Mouse (Mus musculus) forebrain, embryonic 11.5 days (tissue): ENCODE measurements around the gene Sspn. TPM values are rescaled to one million over a fixed set of nuclear protein-coding genes. Genes with fewer than 3 reads are reported as not detected.

Experiments used
- ATAC-seq: fragments of 200-750 bp; cut with Nextera tagmentation; replicated peaks from 2 replicates; pipeline ENCODE4 v1.8.0; 2017; ENCODE audit warnings: moderate TSS enrichment; ENCODE audit not compliant: low FRiP score
- DNase-seq: peaks from one replicate; pipeline ENCODE4 v3.0.0-alpha.2; 2017; ENCODE audit warnings: low spot score
- H3K27ac ChIP-seq: fragments of 300-500 bp; sonication (generic); 2 replicates; pipeline ENCODE4 v1.5.1; 2014; ENCODE audit warnings: low read depth, low read length
- H3K27me3 ChIP-seq: fragments of 300-500 bp; sonication (generic); 2 replicates; pipeline ENCODE4 v1.6.1; 2014; ENCODE audit warnings: mild to moderate bottlenecking, low read length, mixed read lengths; ENCODE audit not compliant: control insufficient read depth, insufficient read depth
- H3K36me3 ChIP-seq: fragments of 300-500 bp; sonication (generic); 2 replicates; pipeline ENCODE4 v1.6.1; 2014; ENCODE audit warnings: mild to moderate bottlenecking, low read length, moderate library complexity, mixed read lengths; ENCODE audit not compliant: control insufficient read depth, insufficient read depth
- H3K4me1 ChIP-seq: fragments of 300-500 bp; sonication (generic); replicated peaks from 2 replicates; pipeline ENCODE4 v1.6.1; 2014; ENCODE audit warnings: low read length, mixed read lengths; ENCODE audit not compliant: control insufficient read depth, insufficient read depth
- H3K4me2 ChIP-seq: fragments of 300-500 bp; sonication (generic); 2 replicates; pipeline ENCODE4 v1.6.1; 2014; ENCODE audit warnings: low read depth, mild to moderate bottlenecking, low read length, moderate library complexity, mixed read lengths; ENCODE audit not compliant: severe bottlenecking
- H3K4me3 ChIP-seq: fragments of 300-500 bp; sonication (generic); 2 replicates; pipeline ENCODE4 v1.5.1; 2014; ENCODE audit warnings: low read depth, low read length
- H3K9ac ChIP-seq: fragments of 300-500 bp; sonication (generic); 2 replicates; pipeline ENCODE4 v1.6.1; 2014; ENCODE audit warnings: low read length
- H3K9me3 ChIP-seq: fragments of 300-500 bp; sonication (generic); 2 replicates; pipeline ENCODE4 v1.6.1; 2016; ENCODE audit warnings: low read length, mixed read lengths; ENCODE audit not compliant: control insufficient read depth
- WGBS: fragments of 180-500 bp; shearing (Covaris S2); extraction: QIAGEN DNeasy Blood & Tissue Kit; methylation state at CpG from one replicate; pipeline ENCODE4 v1.1.7; 2014; 5-methylcytosine and 5-hydroxymethylcytosine counted together
- polyA plus RNA-seq: library from polyadenylated mRNA; unstranded; fragments of >200 nt; fragmentation: Nextera tagmentation; extraction: Ambion mirVana; gene quantifications from 2 replicates; pipeline ENCODE4 v1.2.1, GENCODE M21; 2014

The Sspn gene
- polyA plus RNA-seq, 1 experiment from 2014 or later = 2.0 TPM

DNA sequence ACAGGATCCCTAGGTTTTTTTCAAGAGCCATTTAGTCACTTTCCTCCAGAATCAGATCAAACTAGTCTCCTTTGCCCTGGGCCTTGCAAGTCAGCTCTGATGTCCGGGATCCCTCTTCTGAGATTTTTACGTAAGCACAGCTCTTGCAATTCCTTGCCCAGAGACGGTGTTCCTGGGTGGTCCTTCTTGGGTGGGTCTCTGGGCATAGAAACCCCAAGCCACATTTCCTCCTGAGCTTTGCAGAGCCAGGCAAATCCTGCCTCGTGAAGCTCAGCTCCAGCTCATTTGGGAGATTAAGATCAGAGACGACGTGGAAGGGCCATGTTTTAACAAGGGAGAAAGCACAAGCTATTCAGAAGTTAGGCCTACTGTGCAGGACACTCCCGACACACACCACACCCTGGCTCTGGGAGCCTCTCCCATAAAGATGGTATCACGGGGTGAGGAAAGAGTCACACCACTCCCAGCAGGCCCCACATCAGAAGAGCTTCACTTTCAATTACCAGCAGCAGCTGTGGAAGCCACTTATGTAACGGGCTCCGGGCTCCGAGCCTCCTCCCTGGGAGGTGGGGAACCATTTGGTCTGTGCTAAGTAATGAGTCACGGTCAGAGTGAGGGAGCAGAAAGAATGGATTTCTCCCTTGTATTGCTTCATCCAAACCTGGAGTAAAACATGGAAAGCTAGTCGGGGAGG lies 67.0 kb downstream of the Sspn start:
- peak; percentile 46 for DNase-seq
- Histone ChIP-seq H3K27ac (no peak overlapping the region), H3K27me3 (no peaks in the 10 kb centered on the region), H3K4me3 (no peak overlapping the region), H3K9me3 (no peaks in the 10 kb centered on the region), H3K9ac (no peak overlapping the region), H3K4me2 (no peak overlapping the region), H3K4me1 (no peaks in the 10 kb centered on the region), H3K36me3 (no peaks in the 10 kb centered on the region)
- WGBS = 32% methylated on average over 13 of the region's 13 CpGs
- ATAC-seq = 0 out of 2 replicates have a peak, but pooled peaks have one; percentile 18

DNA sequence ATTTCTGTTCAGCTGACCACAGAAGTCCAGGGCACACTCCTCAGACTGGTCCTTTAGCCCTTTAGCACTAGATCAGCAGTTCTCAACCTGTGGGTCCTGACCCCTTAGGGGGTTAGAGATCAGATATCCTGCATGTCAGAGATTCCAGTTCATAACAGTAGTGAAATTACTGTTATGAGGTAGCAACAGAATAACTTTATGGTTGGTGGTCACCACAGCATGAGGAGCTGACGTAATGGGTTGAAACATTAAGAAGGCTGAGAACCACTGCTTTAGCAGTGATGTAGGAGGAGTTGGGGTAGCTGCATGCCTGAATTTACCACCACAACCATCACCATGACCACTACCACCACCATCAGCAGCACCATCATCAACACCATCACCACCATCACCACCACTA lies 69.3 kb downstream of the Sspn start:
- Histone ChIP-seq H3K4me2 (no peak overlapping the region), H3K9me3 (no peaks in the 10 kb centered on the region), H3K4me3 (no peak overlapping the region), H3K27me3 (no peaks in the 10 kb centered on the region), H3K36me3 (no peaks in the 10 kb centered on the region), H3K27ac (no peak overlapping the region), H3K4me1 (no peaks in the 10 kb centered on the region), H3K9ac (no peak overlapping the region)
- DNase-seq = no peak
- no peak for ATAC-seq
- 97% methylated on average over 1 of the region's 1 CpGs for WGBS

GRCm38 (mm10) chr6:146001396-146002191 lies 70.2 kb downstream of the Sspn start:
- WGBS = 89% methylated on average over 22 of the region's 22 CpGs
- no peaks in the 10 kb centered on the region for H3K4me1 ChIP-seq
- H3K9ac ChIP-seq = no peak overlapping the region
- H3K27me3 ChIP-seq = no peaks in the 10 kb centered on the region
- ATAC-seq = no peak
- H3K36me3 ChIP-seq = no peaks in the 10 kb centered on the region
- H3K9me3 ChIP-seq = no peaks in the 10 kb centered on the region
- H3K4me3 ChIP-seq = no peak overlapping the region
- DNase-seq = peak; percentile 33
- H3K27ac ChIP-seq = no peak overlapping the region
- no peak overlapping the region for H3K4me2 ChIP-seq

GRCm38 (mm10) chr6:146004174-146004601 lies 72.7 kb downstream of the Sspn start:
- no peak overlapping the region for H3K27ac ChIP-seq
- WGBS = 89% methylated on average over 3 of the region's 3 CpGs

DNA sequence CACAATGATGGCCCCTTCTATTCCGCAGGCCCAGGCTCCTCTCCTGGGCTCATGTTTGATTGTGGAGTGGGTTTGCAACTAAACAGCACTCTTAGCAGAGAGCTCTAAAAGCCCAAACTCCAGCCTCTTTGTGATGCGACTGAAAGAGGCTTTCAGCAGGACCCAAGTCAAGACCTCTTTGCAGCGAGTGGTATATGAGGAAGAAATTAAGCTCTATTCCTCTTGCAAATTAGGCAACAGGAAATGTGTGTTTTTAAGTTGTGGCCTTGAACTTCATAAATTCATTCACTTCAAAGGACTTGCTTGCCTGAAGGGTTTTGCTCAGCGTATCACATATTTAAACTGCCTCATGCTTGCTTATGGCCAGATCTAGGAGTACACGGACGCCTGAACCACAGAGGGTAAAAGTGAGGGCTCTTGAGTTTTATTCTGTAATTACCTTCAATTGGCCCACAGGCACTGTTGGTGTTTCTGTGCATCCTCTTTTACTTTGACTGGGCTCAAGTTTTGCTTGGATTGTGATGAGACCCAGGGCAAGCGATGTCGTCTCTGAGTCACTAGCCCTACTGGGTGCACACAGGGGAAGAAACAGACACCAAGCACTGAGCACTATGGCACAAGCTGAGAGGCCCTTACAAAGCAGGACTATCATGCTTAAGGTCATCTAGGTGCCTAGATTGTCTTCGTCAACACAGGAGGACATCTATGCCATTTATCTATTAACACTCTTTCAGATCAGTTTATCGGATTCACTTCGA lies 73.9 kb downstream of the Sspn start:
- H3K27ac ChIP-seq = no peak overlapping the region

More at GRCm38 (mm10) chr6:146004174-146004601, 72.7 kb downstream of the Sspn start:
- Histone ChIP-seq H3K4me3 (no peak overlapping the region), H3K4me2 (no peak overlapping the region), H3K36me3 (no peaks in the 10 kb centered on the region), H3K27me3 (no peaks in the 10 kb centered on the region), H3K4me1 (no peaks in the 10 kb centered on the region), H3K9me3 (no peaks in the 10 kb centered on the region), H3K9ac (no peak overlapping the region)
- ATAC-seq (no peak), DNase-seq (peak; percentile 37)

DNA sequence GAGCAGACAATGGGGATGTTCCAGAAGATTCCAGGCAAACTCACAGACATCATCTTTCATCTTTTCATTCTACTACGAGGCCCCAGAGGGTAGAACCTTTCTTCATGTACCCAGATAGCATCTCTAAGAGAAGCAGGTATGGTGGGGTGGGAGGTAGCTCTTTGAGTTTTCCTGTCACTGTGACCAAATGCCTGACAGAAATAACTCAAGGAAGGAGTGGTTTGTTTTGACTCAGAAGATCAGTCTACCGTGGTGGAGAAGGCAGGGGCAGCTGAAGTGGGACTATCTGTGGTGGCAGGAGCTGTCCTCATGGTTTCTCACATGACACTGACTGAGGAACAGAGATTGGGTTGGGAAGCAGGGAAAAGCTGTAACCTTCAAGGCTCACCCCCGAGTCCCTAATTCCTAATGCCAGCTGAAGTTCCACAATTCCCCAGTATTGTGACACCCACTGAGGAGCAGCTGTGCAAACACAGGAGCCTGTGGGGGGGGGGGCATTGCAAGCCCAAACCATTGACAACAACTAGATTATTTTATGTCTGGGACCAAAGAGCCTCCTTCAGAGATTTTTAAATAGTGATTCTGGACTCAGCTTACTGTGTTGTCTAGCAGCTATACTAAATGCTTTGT lies 74.6 kb downstream of the Sspn start:
- DNase-seq (peak; percentile 48), ATAC-seq (no peak)
- 69% methylated on average over 3 of the region's 3 CpGs for WGBS
- Histone ChIP-seq H3K27ac (no peak overlapping the region), H3K9ac (no peak overlapping the region), H3K4me1 (no peaks in the 10 kb centered on the region), H3K27me3 (no peaks in the 10 kb centered on the region), H3K9me3 (no peaks in the 10 kb centered on the region), H3K36me3 (no peaks in the 10 kb centered on the region), H3K4me2 (no peak overlapping the region), H3K4me3 (no peak overlapping the region)

More for the DNA sequence above, 73.9 kb downstream of the Sspn start:
- no peak overlapping the region for H3K4me2 ChIP-seq
- ATAC-seq (no peak), DNase-seq (peak; percentile 38)
- H3K9me3 ChIP-seq = no peaks in the 10 kb centered on the region
- 85% methylated on average over 11 of the region's 11 CpGs for WGBS
- H3K4me3 ChIP-seq = no peak overlapping the region
- no peaks in the 10 kb centered on the region for H3K27me3 ChIP-seq
- no peak overlapping the region for H3K9ac ChIP-seq
- no peaks in the 10 kb centered on the region for H3K4me1 ChIP-seq
- no peaks in the 10 kb centered on the region for H3K36me3 ChIP-seq

DNA sequence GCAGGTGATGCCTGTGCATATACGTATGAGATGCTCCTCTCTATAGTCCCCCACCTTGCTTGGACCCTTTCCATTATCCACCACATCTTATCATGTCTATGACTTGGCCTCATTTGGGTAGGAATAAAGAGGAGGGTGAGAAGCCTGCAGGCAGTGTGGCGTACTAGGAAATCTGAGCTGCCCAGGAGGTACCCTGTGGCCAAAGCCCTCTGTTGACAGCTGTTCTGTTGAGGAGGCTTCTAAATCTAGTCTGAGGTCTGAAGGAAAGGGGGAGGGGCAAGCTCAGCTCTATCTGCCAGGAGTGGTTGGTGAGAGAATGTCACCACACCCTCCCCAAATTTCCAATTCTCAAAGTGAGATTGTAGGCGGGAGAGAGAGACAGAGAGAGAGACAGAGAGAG lies 75.3 kb downstream of the Sspn start:
- no peaks in the 10 kb centered on the region for H3K27me3 ChIP-seq
- ATAC-seq (no peak), DNase-seq (peak; percentile 33)
- no peaks in the 10 kb centered on the region for H3K4me1 ChIP-seq
- no peak overlapping the region for H3K27ac ChIP-seq
- H3K36me3 ChIP-seq = no peaks in the 10 kb centered on the region
- WGBS = 79% methylated on average over 3 of the region's 3 CpGs
- H3K4me2 ChIP-seq = no peak overlapping the region
- H3K4me3 ChIP-seq = no peak overlapping the region
- H3K9ac ChIP-seq = no peak overlapping the region
- H3K9me3 ChIP-seq = no peaks in the 10 kb centered on the region

GRCm38 (mm10) chr6:146008450-146008981 lies 77.1 kb downstream of the Sspn start:
- no peak overlapping the region for H3K4me3 ChIP-seq
- H3K27me3 ChIP-seq = no peaks in the 10 kb centered on the region
- peak; percentile 52 for DNase-seq
- no peaks in the 10 kb centered on the region for H3K4me1 ChIP-seq
- no peaks in the 10 kb centered on the region for H3K36me3 ChIP-seq
- H3K4me2 ChIP-seq = no peak overlapping the region
- H3K27ac ChIP-seq = no peak overlapping the region
- no peak overlapping the region for H3K9ac ChIP-seq
- ATAC-seq = peak; percentile 33; the same call in 1 of the 2 replicates
- WGBS = 65% methylated on average over 5 of the region's 5 CpGs
- no peaks in the 10 kb centered on the region for H3K9me3 ChIP-seq
